Mouse (Mus musculus) hematopoietic stem cell, adult 5-6 weeks (primary cell): ENCODE results near the gene Hist1h4a. TPM values are rescaled to one million over a fixed set of nuclear protein-coding genes. Genes with fewer than 3 reads are reported as not detected.
A peak's percentile ranks its signal among the peaks of the same experiment; 100 is the strongest.

ENCODE experiments used
- ATAC-seq, 2 experiments: fragments of 125-278 bp in 1 of 2; replicated peaks in 1 of 2; 2 replicates each; pipeline ENCODE4 v1.8.0; 2016 to 2017; ENCODE audit warnings: inconsistent platforms in 2 of 2, mild to moderate bottlenecking in 2 of 2, moderate number of reproducible peaks in 2 of 2, low read depth in 1 of 2, moderate TSS enrichment in 1 of 2; ENCODE audit not compliant: low FRiP score in 2 of 2, poor library complexity in 2 of 2, severe bottlenecking in 2 of 2, insufficient read depth in 1 of 2, low TSS enrichment in 1 of 2
- total RNA-seq: library from RNA; stranded (forward); fragments of 172-1452, 232-1000 nt; gene quantifications from 2 replicates; pipeline ENCODE4 v1.2.3, GENCODE M21; 2017

The Hist1h4a gene
- total RNA-seq, 1 experiment from 2014 or later = 237 TPM

- ATAC-seq = peak; percentile 47 to 57; a peak in 3 of 4 replicates
These were observed 1.1 kb upstream of the Hist1h4a start, which contains the start of gene Hist1h3a for GRCm38 (mm10) chr13:23761871-23762821. Gene Hist1h3a (minus strand): TSS chr13:23762386.

- no peak for ATAC-seq
These were observed 624 bp downstream of the Hist1h4a start for GRCm38 (mm10) chr13:23760240-23760971.

- ATAC-seq = no peak
These were observed 1.2 kb downstream of the Hist1h4a start for GRCm38 (mm10) chr13:23759916-23760239.

DNA sequence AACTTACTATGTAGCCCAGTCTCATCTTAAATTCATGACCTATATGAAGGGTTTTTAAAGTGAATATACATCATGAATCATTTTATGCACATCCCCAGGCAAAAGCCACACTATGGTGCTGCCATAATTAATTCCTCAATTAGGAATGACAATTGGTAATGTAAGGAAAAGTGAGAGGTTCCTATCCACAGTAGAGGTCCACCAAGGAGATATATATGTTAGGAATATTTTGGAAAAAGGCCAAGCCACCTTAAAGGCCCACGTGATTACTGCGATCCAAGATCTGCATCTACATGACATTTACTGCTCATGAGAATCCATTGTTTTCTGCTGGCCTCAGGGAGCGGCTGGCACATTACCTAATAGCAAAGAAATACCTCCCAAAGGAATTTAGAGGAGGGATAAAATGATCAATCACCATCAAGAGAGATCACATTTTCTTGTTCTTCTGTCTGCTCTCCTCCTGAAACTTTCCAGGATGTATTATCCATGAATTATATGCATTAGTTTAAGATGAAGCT, 1.7 kb downstream of the Hist1h4a start:
- ATAC-seq = no peak

DNA sequence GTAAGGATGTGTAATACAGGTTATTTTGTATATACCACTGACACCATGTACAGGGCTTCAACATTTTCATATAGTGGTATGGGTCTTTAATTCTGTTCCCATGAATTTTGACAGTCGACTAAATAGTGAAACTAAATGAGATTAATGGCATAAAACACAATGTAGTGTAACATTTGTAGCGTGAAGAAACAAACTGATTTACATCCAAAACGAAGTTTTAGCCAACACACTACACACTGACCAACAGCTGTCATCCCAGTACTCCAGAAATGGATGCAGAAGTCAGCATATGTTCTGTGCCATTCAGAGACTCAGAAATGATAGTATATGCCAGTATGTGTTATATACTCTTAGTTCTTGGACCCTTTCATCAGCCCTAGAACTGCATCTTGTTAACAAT, 3.1 kb downstream of the Hist1h4a start:
- ATAC-seq = no peak

DNA sequence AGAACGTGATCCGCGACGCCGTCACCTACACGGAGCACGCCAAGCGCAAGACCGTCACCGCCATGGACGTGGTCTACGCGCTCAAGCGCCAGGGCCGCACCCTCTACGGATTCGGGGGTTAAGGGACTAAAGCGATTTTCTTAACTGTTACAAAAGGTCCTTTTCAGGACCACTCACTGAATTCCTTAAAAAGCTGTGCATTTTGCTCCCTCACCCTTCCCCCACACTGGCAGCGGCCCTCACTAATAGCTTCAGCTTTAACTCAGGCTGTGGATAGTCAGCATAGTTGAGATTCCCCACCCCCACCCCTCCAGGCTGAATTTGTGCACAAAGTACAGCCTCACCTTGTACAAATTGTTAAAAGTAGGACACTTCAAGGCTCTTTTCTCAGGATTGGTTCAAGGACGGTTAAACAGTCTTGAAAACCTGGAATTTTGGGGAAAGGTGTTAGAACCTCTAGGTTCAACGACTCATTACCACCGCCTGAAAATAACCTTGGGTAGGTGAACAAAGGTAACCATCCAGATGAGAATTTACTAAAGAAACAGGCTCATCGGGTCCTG, 3.7 kb downstream of the Hist1h4a start:
- ATAC-seq = no peak

- peak; percentile 38 to 60 for ATAC-seq
These were observed 4.2 kb downstream of the Hist1h4a start, which contains the start of gene Hist1h4b for GRCm38 (mm10) chr13:23756790-23757189. Gene Hist1h4b (plus strand): TSS chr13:23757013.

DNA sequence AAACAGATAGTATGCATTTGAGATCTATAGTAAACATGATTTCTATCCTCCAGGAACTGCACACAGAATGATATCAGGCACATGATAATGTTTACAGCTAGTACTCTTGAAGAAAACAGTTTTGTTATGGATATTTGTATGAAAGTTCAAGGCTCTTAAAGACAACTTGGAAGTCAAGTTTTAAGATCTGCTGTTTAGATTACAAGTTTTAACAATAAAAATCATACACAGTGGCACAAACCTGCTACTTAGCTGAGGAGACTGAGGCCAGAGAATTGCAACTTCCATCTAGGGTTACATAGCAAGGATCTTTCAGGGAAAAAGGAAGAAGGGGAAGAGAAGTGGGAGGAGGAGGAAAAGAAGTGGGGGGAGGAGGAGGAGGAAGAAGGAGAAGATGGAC, 6.0 kb downstream of the Hist1h4a start:
- no peak for ATAC-seq

DNA sequence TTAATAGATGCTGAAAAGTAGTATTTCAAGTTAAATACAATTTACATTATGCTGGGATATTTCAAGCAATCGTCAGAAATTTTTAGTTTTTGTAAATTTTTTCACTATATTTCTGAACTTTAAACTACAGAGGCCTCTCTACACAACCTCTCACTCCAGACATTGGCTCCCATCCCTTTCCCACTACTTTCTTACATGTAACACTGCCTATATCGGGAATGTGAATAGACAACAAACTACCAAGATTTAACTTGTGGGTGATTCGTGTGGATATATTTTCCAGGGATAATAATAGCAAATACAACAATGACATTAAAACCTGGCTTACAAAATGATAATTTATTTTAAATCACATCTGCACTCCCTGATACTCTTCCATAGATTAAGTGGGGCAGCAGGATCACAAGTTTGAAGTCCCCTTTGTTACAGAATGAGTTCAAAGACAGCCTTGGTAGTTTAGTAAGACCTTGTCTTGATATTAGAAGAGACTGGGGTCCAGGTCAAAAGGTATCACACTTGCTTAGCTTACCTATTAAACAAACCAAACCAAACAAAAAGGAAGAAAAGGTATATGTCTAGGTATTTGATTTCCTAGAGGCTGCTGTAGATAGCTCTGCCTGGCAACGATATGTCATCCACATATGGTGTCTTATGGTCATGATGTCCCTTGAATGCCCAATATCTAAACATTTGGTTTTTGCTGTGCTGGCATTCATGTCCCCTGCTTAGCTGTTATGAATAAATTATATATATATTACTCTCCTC, 7.5 kb downstream of the Hist1h4a start:
- no peak for ATAC-seq

GRCm38 (mm10) chr13:23752742-23753172, 8.3 kb downstream of the Hist1h4a start:
- ATAC-seq = no peak

DNA sequence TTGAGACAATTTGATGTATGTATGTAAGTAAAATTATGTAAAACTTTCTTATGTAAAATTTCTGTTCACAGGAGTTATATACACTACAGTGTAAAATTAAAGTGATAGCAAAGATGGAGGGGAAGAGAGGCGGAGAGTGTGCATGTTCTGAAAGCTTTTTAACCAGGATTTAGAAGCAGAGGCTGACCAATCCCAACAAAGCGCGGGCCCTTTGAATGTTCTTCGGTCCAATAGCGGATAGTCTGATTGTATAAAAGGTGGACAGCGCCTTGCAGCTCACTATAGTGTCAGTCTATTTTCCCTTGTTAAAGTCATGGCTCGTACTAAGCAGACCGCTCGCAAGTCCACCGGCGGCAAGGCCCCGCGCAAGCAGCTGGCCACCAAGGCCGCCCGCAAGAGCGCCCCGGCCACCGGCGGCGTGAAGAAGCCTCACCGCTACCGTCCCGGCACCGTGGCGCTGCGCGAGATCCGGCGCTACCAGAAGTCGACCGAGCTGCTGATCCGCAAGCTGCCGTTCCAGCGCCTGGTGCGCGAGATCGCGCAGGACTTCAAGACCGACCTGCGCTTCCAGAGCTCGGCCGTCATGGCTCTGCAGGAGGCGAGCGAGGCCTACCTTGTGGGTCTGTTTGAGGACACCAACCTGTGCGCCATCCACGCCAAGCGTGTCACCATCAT, 8.8 kb downstream of the Hist1h4a start, which contains the start of gene Hist1h3b:
Hist1h3b (plus strand) TSS at position 201 of the 675 bp plus-strand sequence.
- ATAC-seq = peak; percentile 61

GRCm38 (mm10) chr13:23751478-23751956, 9.5 kb downstream of the Hist1h4a start:
- no peak; a peak in 1 of 4 replicates for ATAC-seq

- peak; percentile 12 to 48; a peak in 2 of 4 replicates for ATAC-seq
These were observed 10.1 kb downstream of the Hist1h4a start, which contains the start of gene Hist1h2ab for GRCm38 (mm10) chr13:23750839-23751477. Gene Hist1h2ab (plus strand): TSS chr13:23751126.

- no peak for ATAC-seq
These were observed 11.4 kb downstream of the Hist1h4a start for GRCm38 (mm10) chr13:23749563-23750121.

DNA sequence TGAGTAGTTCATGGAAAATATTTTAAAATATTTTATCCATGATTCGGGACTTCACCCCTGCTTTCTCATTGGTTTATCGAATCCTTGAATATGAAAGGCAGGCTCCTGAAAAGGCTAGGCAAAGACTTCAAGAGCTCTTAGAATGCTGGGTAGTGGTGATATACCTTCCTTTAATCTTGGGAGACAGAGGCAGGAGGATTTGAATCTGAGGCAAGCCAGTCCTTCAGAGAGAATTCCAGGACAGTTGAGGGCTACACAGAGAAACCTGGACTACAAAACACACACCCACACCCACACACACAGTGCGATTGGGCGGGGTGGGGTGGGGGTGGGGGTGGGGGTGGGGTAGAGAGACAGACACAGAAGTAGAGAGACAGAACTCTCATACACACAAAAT, 13.1 kb downstream of the Hist1h4a start:
- ATAC-seq = no peak
